Mouse (Mus musculus) left cerebral cortex, postnatal 36 days (tissue): ENCODE results near the gene Sec61a2. TPM values are rescaled to one million over a fixed set of nuclear protein-coding genes. Genes with fewer than 3 reads are reported as not detected.

ENCODE experiments used
- total RNA-seq, 2 experiments: library from RNA; stranded (reverse); gene quantifications; 2 replicates each; pipeline ENCODE4 v1.2.3; 2021

The Sec61a2 gene
- total RNA-seq, 2 experiments from 2014 or later = 71.9 to 116 TPM

Other genes starting within 250 kb of the Sec61a2 start
- gene Camk1d, start 180.9 kb downstream of the Sec61a2 start, total RNA-seq = 100 to 1,000 TPM; 121 to 124 TPM
- 10 to 100 TPM; 21.5 to 22.2 TPM for gene Nudt5, start 50.4 kb downstream of the Sec61a2 start, total RNA-seq
- gene Cdc123, start 50.3 kb downstream of the Sec61a2 start, total RNA-seq = 100 to 1,000 TPM; 139 to 167 TPM
- 1 to 10 TPM in 1 of 2 experiments, under 1 TPM in 1; 0.86 to 3.4 TPM for gene Gm13199, start 32.5 kb downstream of the Sec61a2 start, total RNA-seq
- 10 to 100 TPM in 1 of 2 experiments, 1 to 10 TPM in 1; 9.0 to 11.0 TPM for gene Dhtkd1, start 47.4 kb upstream of the Sec61a2 start, total RNA-seq
- gene Upf2, start 56.0 kb upstream of the Sec61a2 start, total RNA-seq = 10 to 100 TPM; 30.1 to 41.9 TPM
- 1 to 10 TPM; 3.1 to 3.4 TPM for gene Proser2, start 234.8 kb upstream of the Sec61a2 start, total RNA-seq